Mouse (Mus musculus) adipose tissue, adult 10 weeks (tissue): ENCODE results near the gene Vmn2r40. TPM values are rescaled to one million over a fixed set of nuclear protein-coding genes. Genes with fewer than 3 reads are reported as not detected.

Experiments
- polyA plus RNA-seq: library from polyadenylated mRNA; stranded (reverse); fragments of 350-450 nt; fragmentation: Illumina TruSeq; extraction: RNeasy Lipid Tissue Mini Kit (QIAGEN cat#74804); gene quantifications from one replicate; pipeline ENCODE4 v1.2.3, GENCODE M21; 2014; ENCODE audit warnings: low read depth, low replicate concordance

Gene Vmn2r40
- polyA plus RNA-seq = not detected

DNA sequence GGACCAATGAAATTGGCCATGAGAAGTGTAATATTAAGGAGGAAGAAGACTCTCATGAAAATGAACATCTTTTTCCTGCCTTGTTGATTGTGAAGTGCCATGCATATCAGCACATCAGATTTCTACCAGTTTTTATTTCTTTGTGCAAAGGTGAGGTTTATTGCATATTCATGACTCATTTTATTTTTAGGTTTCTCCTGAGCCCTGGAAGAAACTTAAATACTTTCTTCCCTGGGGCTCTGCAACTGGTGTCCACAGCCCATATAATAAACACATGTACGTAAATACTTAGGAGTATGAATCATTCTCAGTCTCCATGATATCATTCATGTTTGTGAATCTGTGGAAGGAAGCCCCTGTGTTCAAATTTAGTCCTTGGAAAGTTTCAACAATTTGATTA is at the start of gene Vmn2r40:
Gene Vmn2r40 (minus strand): TSS at position 101 of the 400 bp plus-strand sequence.

Other genes with a start within 250 kb of the Vmn2r40 start
- not detected for gene Vmn2r39, start 99.4 kb upstream of the Vmn2r40 start, polyA plus RNA-seq
- not detected for gene Vmn2r38, start 166.4 kb upstream of the Vmn2r40 start, polyA plus RNA-seq